Mouse (Mus musculus): ENCODE measurements around the gene Eif4e3.

Eif4e3 gene

DNA sequence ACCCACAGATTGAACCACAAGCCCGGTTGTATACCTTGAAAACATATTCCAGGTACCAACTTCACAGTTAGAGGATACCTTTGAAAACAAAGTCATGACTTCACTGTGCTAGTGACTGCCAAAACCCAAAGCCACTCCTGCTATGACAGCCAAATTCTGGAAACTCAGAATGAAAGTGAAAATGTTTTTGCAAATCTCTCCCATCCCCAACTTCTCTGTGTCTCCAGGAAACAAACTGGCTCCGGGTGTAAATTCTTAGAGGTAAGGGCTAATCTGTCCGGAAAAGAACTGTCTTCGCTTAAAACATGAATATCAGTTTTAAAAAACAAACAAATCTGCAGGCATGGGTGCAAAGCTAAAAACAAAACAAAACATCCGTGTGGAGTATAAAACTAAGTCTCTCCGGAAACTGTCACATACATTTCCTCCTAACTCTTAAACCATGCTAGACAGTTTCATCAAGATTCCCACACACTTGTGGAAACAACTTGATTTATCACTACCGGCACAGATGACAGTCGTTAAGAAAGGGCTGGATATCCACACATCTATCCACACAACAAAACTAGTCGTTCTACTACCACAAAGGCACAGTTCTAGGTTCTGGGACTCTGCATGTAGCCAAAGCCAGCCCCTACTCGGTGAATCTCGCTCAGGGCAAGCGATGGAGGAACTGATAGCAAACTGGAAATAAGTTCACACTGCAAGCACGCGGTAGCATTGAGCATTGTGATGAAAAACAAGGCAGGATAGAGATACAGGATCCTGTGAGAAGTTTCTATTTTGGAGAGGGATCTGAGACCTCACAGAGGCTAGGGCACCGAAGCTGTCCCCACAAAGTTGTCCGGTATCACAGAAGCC lies 884 bp downstream of the Eif4e3 start:
- no peak for DNase-seq (ENCODE audit: low read depth, low spot score)

DNA sequence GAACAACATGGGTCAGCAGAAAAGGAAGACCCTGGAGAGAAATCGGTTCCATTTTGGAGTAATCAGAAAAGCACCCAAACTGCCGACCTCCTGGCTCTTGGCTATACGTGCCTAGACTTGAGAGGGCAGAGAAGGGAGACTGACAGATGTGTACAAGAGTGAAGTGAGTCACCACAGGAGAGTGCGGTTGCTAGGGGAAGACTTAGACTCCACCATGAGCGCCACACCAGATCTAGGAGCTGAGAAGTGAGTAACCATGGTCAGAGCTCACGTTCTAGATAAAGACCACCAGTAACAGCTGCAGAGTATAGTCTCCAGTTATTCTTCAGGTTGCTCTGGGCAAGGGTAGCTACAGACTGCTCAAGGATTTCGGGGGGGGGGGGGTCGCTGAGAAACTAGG lies 3.3 kb downstream of the Eif4e3 start:
- no peak for DNase-seq (ENCODE audit: low read depth, low spot score)

DNA sequence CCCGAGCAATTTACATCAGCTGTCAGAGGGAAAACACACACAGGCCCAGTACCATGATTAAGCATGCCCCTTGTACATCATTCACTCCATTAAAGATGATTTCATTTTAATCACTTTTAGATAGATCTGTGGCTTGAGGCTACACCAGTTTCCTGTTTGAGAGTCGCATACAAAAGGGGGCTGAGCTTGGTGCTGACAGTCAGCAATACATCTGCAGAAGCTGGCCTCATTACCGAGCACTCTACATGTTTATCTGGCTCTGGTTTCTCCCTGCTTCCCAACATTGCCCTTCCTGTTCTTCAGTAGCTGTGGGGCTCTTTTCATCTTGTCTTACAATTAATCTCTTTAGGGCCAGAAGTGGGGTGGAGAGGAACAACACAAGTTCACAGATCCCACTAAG lies 6.1 kb downstream of the Eif4e3 start:
- DNase-seq (ENCODE audit: low read depth, low spot score) = no peak

DNA sequence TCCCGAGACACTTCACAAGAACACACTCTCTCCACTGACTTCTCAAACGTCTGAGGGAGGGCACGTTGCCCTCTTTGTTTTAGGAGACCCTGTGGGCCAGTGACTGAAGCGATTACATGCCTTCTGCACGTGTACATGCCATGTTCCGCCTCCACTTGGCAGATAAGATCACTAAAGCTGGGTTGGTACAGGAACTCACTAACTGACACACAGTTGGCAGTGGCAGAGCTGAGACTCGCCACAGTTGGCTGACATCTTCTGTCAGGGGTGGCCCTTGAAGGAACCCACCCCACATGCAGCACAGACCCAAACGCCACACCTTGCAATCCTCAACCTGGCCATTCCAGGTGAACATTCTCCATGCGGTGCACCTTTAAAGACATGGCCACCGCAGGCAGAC lies 8.0 kb downstream of the Eif4e3 start:
- DNase-seq (ENCODE audit: low read depth, low spot score) = no peak

DNA sequence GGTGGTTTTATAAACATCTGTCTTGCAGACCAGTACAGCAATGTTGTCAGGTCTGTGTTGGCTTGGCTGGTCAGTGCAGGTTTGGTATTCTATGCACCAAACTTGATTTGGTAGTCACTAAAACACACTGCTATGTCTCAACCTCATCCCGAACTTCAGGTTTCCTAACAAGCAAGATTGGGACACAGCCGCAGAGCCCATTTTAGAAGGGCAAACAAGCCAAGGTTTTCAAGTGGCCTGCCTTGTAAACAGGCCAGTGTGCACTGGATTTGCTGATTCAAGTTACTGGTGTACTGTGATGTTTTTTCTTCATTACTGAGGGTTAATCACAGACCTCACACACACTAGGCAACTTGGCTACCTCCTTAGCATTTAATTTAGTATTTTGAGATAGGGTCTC lies 10.5 kb downstream of the Eif4e3 start:
- DNase-seq (ENCODE audit: low read depth, low spot score) = no peak

DNA sequence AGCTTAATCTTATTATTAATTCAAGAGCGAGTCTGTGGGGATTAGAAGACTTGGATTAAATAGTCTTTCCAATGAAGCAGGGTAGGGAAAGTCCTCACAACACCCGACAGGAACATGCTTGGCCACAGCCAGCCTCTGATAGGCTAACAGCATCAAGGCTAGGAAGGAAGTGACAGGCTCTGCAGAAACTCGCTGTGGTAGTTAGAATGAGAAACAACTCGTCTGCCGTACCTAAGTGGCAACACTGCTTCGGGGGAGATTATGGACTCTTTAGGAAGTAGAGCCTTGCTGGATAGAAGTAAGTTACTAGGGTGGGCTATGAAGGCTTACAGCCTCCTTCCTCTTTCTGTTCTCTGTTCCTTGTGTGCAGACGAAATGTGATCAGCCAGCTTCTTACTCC lies 11.1 kb downstream of the Eif4e3 start:
- no peak for DNase-seq (ENCODE audit: low read depth, low spot score)

DNA sequence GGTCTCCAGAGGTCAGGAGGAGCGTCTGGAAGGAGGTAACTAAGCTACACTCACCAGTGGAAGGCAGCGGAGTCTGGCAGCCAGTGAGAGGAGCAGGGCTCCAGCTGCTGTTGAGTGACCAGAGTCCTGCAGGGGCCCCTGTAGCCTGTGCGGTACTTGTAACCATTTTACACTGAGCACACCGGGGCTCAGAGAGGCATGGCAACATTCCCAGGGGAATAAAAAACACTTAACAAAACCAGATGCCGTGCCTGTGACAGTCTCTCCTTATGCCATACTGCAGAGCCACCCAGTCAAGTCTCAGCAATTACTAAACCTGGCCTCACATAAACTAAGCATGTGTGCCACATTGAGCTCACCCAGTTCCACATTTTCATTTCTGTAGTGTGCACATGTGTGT lies 12.2 kb downstream of the Eif4e3 start:
- no peak for DNase-seq (ENCODE audit: low read depth, low spot score)

DNA sequence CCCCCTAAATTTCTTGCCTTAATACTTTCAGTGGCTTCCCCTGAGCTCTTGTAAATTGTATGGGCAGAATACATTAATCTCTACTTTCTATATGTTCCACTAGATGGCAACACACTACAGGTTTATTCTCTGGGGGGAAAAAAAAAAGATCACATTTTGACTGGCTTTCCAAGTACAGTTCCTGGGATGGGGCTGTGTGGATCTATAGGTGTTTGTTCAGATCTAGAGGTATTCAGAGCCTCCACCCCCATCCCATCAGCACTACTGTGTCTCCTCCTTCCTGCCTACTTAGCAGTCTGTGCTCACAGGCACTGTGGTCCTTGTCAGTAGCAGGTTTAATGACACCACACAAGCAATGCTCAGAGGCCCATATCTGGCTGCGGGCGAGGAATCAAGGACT lies 14.2 kb downstream of the Eif4e3 start:
- DNase-seq (ENCODE audit: low read depth, low spot score) = no peak

DNA sequence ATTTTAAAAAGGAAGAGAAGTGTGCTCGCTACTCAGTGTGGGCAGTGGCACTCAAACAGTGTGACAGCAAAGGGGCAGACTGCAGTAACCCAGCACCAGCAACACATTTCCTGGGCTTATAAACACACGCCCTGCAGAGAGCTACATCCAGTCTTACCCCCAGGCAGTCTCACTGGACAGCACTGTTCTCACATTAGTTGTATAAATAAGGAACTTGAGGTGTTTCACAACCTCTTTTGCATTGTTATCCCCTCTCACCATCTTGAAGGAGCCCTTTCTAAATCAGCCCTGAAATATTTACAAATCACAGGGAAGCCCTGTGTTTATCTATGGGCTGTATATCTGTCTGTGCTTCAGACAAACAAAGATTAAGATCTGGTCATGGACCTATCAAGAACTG lies 17.3 kb downstream of the Eif4e3 start:
- no peak for DNase-seq (ENCODE audit: low read depth, low spot score)

DNA sequence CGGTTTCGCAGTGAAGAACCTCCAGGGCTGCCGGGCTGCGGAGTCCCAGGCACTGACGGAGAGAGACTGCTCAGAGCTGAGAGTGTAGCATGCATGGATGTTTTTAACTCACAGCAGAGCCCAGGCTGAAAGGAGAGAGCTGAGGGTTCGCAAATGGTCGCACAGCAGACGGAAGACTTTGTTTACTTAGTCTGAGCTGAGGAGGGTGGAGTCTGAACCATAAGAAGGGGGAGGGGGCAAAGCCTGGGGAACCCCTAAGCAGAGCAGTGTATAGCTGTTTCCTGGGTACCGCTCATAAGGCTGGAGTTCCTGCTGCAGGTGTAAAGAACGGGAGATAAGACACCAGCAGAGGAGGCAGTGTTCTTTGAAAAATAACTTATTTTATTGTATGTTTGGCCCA lies 20.2 kb downstream of the Eif4e3 start:
- DNase-seq (ENCODE audit: low read depth, low spot score) = no peak

DNA sequence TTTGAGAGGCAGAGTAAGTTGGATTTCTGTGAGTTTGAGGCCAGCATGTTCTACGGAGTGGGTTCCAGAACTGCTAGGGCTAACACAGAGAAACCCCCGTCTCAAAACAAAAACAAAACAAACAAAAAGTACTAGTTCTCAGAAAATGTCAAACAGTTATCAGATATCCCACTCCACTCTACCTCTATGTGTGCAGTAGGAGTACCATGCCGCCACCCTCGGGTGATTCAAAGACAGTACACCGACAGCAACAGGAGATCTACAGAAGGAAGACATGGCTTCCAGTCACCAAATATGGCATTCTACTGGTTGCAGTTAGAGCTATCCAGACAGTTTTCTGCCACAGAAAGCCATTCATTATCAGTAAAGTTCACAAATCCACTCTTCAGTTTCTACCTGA lies 21.7 kb downstream of the Eif4e3 start:
- no peak for DNase-seq (ENCODE audit: low read depth, low spot score)

DNA sequence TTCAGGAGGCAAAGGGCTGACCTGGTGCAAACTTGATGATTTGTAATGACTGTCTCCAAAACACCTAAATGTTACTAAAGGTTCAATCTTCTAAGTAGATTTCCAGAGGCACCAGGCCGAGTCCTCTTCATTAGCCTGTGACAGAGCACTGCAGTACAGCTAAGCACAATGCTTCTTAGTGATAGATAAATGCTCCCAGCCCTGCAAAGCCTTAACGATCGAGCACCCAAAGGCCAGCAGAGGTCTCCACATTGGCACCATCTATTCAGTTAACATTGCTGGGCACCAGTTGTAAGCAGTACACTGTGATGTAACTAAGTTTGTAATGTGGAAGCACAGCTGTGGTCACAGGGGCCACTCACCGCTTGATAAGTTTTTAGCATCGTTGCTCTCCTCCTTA lies 22.2 kb downstream of the Eif4e3 start:
- no peak for DNase-seq (ENCODE audit: low read depth, low spot score)

DNA sequence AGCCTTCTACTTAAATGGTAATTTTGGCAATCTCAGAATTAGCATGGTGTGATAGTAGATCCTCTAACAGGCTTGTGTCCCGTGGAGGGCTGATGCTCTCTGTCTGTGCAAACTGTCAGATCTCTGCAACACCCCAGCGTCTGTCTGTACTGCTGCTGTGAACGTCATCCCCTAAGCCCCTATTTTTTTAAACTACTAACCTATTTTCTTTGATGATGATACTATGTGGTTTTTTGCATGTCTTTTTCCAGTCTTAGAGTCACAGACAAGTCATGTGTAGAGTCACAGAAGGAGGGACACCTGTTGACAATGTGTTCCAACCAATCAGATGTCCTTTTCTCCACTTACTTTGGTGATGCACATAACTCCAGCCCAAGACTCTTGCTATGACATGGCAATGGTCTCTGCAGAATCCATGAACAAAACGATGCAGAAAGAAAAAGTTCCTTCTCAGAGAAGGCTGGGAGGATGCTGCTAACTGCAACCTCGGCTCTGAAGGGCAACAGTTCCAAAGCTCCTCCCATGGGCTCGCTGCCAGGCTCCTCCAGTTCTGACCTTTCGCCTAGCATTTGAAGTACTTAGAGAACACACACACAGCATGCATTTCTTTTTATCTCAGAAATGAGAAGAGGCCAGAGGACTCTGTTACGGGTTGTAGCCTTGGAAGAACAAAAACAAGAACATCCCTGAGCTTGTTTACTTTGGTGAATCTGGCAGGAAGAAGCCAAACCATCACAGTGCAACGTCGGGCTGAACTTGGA lies 23.0 kb downstream of the Eif4e3 start:
- no peak for DNase-seq (ENCODE audit: low read depth, low spot score)

DNA sequence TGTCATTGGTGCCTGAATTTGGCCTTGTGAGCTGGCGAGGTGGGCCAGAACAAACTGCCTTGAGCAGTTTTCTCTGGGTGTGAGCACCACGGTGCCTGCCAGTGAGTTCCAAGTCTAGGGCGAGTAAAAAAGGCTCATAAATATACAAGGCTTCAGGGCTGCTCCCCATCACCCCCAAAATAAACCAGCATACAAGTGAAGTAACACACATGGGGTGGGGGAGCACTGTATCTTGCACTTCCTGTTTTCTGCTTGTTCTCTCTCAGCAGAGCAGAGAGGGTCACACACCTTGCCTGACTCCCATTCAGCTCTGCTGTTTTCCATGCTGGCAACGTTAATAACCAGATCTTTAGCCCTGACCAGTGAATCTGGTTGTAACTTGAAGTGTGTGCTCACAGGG lies 29.1 kb downstream of the Eif4e3 start:
- no peak for DNase-seq (ENCODE audit: low read depth, low spot score)

DNA sequence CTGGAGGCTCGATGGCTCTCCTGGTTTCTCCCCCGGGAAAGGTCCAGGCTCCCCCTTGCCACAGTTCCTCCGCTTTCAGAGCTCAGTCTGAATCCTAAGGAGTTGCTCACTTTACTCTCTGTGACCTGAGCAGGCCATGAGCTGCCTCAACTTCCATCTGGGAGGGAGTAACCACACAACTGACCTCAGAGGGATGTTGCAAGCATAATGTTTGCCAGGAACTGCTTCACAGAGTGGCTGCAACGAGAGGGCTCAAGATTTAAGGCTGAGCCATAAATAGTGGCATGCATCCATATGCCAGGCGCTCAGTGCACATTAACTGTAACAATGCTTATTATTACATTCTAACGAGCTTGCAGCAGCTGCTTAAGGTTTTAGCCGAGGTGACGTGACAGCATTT lies 29.8 kb downstream of the Eif4e3 start:
- no peak for DNase-seq (ENCODE audit: low read depth, low spot score)

DNA sequence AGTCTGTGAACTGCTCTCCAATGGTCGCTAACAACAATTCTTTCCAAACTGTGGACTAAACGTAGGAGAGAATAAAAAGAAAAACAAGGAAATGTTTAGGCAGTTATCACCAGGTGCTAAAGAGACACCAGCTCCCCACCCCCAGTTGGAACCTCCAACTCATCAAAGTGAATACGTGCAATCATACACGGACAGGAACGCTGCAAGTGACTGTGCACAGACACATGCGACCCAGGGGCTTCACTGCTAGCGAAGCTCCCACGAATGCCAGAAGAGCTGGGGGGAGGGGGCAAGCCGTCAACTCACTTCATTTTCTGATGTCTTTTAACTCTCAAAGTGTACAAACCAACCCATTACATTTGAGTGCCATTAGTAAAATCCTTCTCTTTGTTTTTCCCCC lies 30.4 kb downstream of the Eif4e3 start:
- no peak for DNase-seq (ENCODE audit: low read depth, low spot score)

DNA sequence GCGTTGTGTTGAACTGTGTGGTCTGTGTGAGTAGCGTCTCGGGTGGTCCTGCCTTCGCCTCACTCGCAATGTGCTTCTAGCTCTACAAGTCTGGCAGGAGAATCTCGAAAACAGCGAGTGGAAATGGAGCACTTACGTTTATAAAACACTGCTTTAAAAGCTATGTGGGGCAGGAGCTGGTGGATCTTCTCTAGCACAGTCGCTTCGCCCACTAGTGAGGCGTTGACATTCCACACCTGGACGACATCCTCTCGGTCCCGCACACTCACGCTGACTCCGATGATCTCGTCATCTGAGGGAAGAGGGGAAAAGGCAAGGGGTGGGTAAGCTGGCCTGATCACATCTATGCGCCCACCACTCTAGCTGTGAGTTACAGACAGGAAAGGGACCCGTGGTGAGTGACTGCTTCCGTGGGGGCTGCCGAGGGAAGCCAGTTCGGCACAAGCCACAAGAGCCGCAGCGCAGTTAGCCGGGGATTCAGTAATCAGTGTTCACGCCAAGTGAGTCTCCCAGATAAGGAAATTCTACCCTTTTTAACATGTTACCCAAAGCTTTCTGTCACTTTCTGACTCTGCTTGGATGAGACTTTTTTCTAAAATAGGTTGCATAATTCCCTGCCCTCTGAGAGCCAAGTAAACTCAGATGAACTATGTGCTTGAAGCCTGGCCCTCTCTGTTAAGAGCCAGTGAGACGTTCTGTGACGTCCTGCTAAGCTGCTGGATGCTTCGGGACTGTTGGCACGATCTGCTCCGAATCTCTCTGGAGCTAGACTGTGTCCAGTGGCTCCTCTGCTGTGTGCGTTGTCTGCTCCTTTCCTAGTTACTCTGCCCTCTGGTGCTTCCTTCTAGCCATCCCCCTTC lies 34.2 kb downstream of the Eif4e3 start:
- DNase-seq (ENCODE audit: low read depth, low spot score) = no peak

DNA sequence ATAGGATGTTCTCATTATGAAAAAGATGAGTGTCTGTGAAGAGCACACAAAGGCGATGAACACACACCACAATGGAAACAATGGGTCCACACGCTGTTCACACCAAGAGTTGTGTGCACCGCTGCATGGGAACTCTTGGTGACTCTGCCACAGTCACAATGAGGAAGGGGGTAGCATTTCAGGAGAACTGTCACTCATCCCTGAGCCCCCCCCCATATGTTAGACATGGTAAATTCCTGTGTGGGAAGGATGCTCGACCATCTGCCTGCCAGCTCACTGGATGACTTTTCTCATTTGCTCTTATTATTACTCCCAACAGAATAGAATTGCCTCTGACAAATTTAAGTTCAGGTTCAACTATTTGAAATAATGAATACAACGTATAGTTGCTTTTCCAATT lies 34.9 kb downstream of the Eif4e3 start:
- no peak for DNase-seq (ENCODE audit: low read depth, low spot score)

DNA sequence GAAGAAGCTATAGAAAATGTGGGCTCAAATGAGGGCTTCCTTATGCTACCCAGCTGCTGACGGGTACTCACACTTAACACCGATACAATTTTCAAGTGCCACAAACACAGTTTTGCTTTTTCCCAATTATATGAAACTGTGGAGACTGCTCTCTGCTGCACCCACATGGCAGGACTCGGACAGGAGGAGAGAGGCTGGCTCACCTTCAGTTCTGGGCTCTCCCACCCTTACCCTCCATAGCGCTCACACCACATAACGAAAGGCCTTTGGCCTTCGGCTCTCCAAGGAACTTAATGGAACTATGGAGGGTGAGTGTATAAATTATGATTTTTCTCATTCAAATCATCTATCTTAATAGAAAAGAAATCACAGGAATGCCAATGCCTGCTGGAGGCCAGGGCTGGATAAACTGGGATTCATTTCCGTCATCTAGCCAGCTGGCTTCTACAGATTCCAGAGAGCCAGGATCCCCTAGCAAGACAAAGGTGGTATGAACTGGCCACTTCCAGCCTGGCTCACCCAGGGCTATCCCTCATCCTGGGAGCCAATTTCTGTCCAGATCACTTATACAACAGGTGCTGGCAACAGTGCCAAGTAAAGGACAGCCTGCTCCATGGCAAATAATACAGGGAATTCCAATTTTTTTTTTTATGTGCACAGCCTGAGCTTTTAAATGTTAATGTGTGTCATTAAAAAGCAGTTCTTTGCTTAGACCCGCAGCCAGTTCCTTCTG lies 36.7 kb downstream of the Eif4e3 start:
- DNase-seq (ENCODE audit: low read depth, low spot score) = no peak

DNA sequence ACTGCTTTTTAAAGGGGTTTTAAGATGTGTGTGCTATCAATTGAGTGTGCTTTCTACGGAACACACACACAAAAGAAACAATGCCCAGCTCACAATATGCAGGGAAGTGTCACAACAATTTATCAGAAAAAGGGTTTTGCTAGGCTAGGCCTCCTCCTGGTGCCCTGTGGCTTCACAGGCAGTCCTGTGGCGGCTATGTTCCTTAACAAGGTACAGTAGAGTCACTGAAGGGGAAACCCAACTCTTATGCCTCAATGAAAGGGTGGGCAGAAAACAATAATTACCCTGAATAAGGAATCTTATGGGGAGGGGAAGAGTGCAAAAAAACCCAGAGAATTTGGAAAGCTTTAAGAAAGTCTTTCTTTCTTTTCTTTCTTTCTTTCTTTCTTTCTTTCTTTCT lies 40.2 kb downstream of the Eif4e3 start:
- DNase-seq (ENCODE audit: low read depth, low spot score) = no peak

DNA sequence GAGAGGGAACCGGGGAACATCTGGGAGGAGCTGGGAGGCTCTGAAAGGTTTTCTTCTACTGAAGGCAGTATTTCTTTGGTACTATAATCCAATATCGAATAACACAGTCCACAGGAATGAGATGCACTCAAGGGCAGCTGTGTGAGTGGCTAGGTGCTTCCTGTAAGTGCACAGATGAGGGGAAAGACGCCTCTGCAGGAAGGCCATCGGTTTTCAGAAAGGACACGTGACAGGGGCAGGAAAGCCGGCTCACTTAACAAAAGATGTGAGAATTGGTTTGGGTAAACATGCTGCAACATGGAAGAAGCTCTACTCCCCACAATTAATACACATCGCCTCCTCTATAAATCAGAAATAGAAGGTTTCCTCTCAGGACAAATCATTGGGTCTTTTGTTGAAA lies 40.8 kb downstream of the Eif4e3 start:
- no peak for DNase-seq (ENCODE audit: low read depth, low spot score)

DNA sequence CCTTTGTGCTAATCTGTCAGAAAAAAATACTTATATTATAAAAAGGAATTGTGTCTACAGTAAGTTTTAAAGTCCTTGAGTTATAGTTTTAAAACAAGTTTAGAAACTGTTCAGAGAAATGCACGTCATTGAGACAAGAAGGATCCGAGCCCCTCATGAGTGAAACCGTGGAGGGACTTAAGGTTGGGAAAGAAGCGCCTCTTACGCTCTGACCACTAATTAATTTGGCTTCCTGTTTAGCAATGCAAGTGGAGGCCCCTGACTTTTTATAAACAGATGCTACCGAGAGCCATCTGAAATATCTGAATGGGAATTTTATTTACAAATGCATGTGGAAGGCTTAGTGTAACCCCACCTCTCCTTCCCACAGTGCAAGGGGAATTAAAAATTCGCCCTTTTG lies 41.3 kb downstream of the Eif4e3 start:
- no peak for DNase-seq (ENCODE audit: low read depth, low spot score)

Data from brain, embryonic 18.5 days (tissue).